10 mouse cellular contexts compared by ENCODE assay signal in genomic region chr3:29757821-29758494, GRCm38 (mm10).
DNase-seq lines count a peak whose midpoint lies in the region; TF ChIP-seq lines count a peak whose summit lies in the region.
"Had no signal": no experiment of that assay in that cellular context is flagged by ENCODE, and none has a peak within 500 bp of the region (broad histone marks: within the 10 kb centered on the region; RNA-seq: fewer than 3 reads in every experiment).

No protein-coding gene starts in this region.

- peak overlapping the region; percentile 78 for H3K27ac ChIP-seq in embryonic fibroblast, embryonic 13.5 days (ENCODE audit: insufficient read depth, low read length)
- H3K27ac ChIP-seq in thymus, adult 2 months (ENCODE audit: control insufficient read depth, insufficient read depth, low read length) = no peak overlapping the region
- H3K27ac ChIP-seq: embryonic facial prominence, embryonic 12.5 days; midbrain, embryonic 12.5 days had no signal

- peaks cover 5% of the 10 kb centered on the region; the same call in 1 of the 2 replicates for H3K4me1 ChIP-seq in embryonic fibroblast, embryonic 13.5 days (ENCODE audit: control insufficient read depth, insufficient read depth, low read length)
- no peaks in the 10 kb centered on the region for H3K4me1 ChIP-seq in thymus, adult 2 months (replicated peaks; ENCODE audit: control insufficient read depth, insufficient read depth, low read length)
- H3K4me1 ChIP-seq: embryonic facial prominence, embryonic 12.5 days; midbrain, embryonic 12.5 days had no signal

- no peaks in the 10 kb centered on the region for H3K36me3 ChIP-seq in thymus, adult 2 months (ENCODE audit: control insufficient read depth, insufficient read depth, low read length)
- H3K36me3 ChIP-seq: embryonic facial prominence, embryonic 12.5 days; midbrain, embryonic 12.5 days had no signal

- TF ChIP-seq CTCF in embryonic fibroblast, embryonic 13.5 days (IDR thresholded peaks at IDR 0.05; ENCODE audit: borderline replicate concordance, insufficient read depth, low read length) = no peak
- TF ChIP-seq CTCF in thymus, adult 2 months (IDR thresholded peaks at IDR 0.05; ENCODE audit: borderline replicate concordance, control insufficient read depth, extremely low read depth, insufficient read depth, low read length, poor library complexity) = no peak

- intact Hi-C loops in left cerebral cortex, postnatal 10 days (cut with DNase I) = no loop called here
- intact Hi-C loops in left cerebral cortex, postnatal 36 days (cut with DNase I) = no loop called here

- no peak overlapping the region for H3K4me3 ChIP-seq in embryonic fibroblast, embryonic 13.5 days (ENCODE audit: insufficient read depth, low read length)
- no peak overlapping the region for H3K4me3 ChIP-seq in thymus, adult 2 months (ENCODE audit: control insufficient read depth, insufficient read depth, low read length)
- H3K4me3 ChIP-seq: embryonic facial prominence, embryonic 12.5 days; midbrain, embryonic 12.5 days had no signal

- DNase-seq in left cerebral cortex, postnatal 10 days (ENCODE audit: extremely low spot score in 1 of 2, low spot score in 2 of 2) = peak; percentile 5 to 52
- no peak for DNase-seq in left cerebral cortex, postnatal 36 days (ENCODE audit: low spot score in 2 of 2)
- DNase-seq in kidney, adult 8-10 months = peak; percentile 21 to 31
- peak; percentile 11 for DNase-seq in ovary, adult 18-20 months (ENCODE audit: low spot score)
- no peak for DNase-seq in thymus, adult 2 months
- no peak for DNase-seq in embryo, embryonic 9.5 days (ENCODE audit: extremely low spot score)
- DNase-seq in left cerebral cortex, adult 11 months (ENCODE audit: low spot score) = no peak

- no peak for TF ChIP-seq POLR2A in embryonic fibroblast, embryonic 13.5 days (IDR thresholded peaks at IDR 0.05; ENCODE audit: low read depth, low read length)
- TF ChIP-seq POLR2A in thymus, adult 2 months (IDR thresholded peaks at IDR 0.05; ENCODE audit: control insufficient read depth, extremely low read depth, insufficient read depth, low read length, poor library complexity) = no peak

- WGBS in thymus, adult 2 months = 58% methylated on average over 8 of the region's 8 CpGs

- H3K27me3 ChIP-seq in thymus, adult 2 months (ENCODE audit: control insufficient read depth, insufficient read depth, low read length) = no peaks in the 10 kb centered on the region
- H3K27me3 ChIP-seq: embryonic facial prominence, embryonic 12.5 days; midbrain, embryonic 12.5 days had no signal

Comparison
In these comparisons a context has a peak if more than half of its experiments do, and no peak if none do; other contexts are left out.
1. DNase-seq: peak in left cerebral cortex, postnatal 10 days (2 of 2), kidney, adult 8-10 months (2 of 2) and ovary, adult 18-20 months (single experiment); none in left cerebral cortex, postnatal 36 days (0 of 2), thymus, adult 2 months (single experiment), embryo, embryonic 9.5 days (single experiment) and left cerebral cortex, adult 11 months (single experiment).